Mouse (Mus musculus) intestine, embryonic 15.5 days (tissue): ENCODE measurements around the gene Dlgap4. TPM values are rescaled to one million over a fixed set of nuclear protein-coding genes. Genes with fewer than 3 reads are reported as not detected.

Experiments used
- ATAC-seq: fragments of 200-750 bp; cut with Nextera tagmentation; 2 replicates; pipeline ENCODE4 v1.8.0; 2017; ENCODE audit warnings: moderate TSS enrichment, moderate library complexity
- H3K27ac ChIP-seq: fragments of 300-500 bp; sonication (generic); 2 replicates; pipeline ENCODE4 v1.5.1; 2015; ENCODE audit warnings: mild to moderate bottlenecking, inconsistent platforms
- H3K27me3 ChIP-seq: fragments of 300-500 bp; sonication (generic); replicated peaks from 2 replicates; pipeline ENCODE4 v1.6.1; 2015; ENCODE audit warnings: inconsistent platforms
- H3K36me3 ChIP-seq: fragments of 300-500 bp; sonication (generic); 2 replicates; pipeline ENCODE4 v1.6.1; 2015; ENCODE audit warnings: inconsistent platforms
- H3K4me1 ChIP-seq: fragments of 300-500 bp; sonication (generic); replicated peaks from 2 replicates; pipeline ENCODE4 v1.6.1; 2015; ENCODE audit warnings: inconsistent platforms
- H3K4me2 ChIP-seq: fragments of 300-500 bp; sonication (generic); replicated peaks from 2 replicates; pipeline ENCODE4 v1.6.1; 2015; ENCODE audit warnings: mild to moderate bottlenecking, inconsistent platforms
- H3K4me3 ChIP-seq: fragments of 300-500 bp; sonication (generic); replicated peaks from 2 replicates; pipeline ENCODE4 v1.5.1; 2015; ENCODE audit warnings: inconsistent platforms
- H3K9ac ChIP-seq: fragments of 300-500 bp; sonication (generic); 2 replicates; pipeline ENCODE4 v1.6.1; 2015; ENCODE audit warnings: inconsistent platforms
- H3K9me3 ChIP-seq: fragments of 300-500 bp; sonication (generic); 2 replicates; pipeline ENCODE4 v1.6.1; 2016; ENCODE audit warnings: inconsistent platforms
- WGBS: fragments of 180-500 bp; shearing (Covaris S2); methylation state at CpG from one replicate; pipeline ENCODE4 v1.1.7; 2015; 5-methylcytosine and 5-hydroxymethylcytosine counted together
- polyA plus RNA-seq: library from polyadenylated mRNA; unstranded; fragments of >200 nt; fragmentation: Nextera tagmentation; extraction: Ambion mirVana; gene quantifications from 2 replicates; pipeline ENCODE4 v1.2.1, GENCODE M21; 2015

Gene Dlgap4
- polyA plus RNA-seq, 1 experiment from 2014 or later, result 54.3 TPM

DNA sequence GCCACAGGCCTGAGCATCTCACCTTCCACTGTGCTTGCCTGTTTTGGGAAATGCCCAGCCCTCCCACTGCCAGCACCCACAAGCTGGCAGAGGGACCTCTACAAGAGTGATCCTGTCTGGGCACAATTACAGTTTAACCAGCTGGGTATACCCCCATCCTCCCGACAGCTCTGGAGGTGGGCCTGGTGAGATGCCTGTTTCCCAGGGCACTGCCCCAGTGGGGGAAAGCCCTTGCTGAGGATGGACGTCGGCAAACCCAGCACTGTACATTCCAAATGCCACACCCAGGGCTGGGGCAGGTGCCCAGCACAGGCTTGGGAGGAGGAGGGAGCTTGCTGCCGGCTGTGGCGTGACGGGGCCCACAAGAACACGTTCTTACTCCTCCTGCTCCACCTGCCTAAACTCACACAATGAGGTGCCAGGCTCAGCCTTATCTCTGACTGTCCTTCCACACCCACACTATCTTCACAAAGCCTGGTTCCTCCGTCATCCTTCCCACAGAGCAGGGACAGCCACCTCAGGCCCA, 51.6 kb downstream of the Dlgap4 start:
- no peaks in the 10 kb centered on the region for H3K36me3 ChIP-seq
- H3K27ac ChIP-seq, result no peak overlapping the region
- no peak for ATAC-seq
- H3K9me3 ChIP-seq, result no peaks in the 10 kb centered on the region
- no peak overlapping the region for H3K4me2 ChIP-seq
- WGBS, result 61% methylated on average over 8 of the region's 8 CpGs
- no peaks in the 10 kb centered on the region for H3K4me1 ChIP-seq
- no peaks in the 10 kb centered on the region for H3K27me3 ChIP-seq
- no peak overlapping the region for H3K4me3 ChIP-seq
- H3K9ac ChIP-seq, result no peak overlapping the region

DNA sequence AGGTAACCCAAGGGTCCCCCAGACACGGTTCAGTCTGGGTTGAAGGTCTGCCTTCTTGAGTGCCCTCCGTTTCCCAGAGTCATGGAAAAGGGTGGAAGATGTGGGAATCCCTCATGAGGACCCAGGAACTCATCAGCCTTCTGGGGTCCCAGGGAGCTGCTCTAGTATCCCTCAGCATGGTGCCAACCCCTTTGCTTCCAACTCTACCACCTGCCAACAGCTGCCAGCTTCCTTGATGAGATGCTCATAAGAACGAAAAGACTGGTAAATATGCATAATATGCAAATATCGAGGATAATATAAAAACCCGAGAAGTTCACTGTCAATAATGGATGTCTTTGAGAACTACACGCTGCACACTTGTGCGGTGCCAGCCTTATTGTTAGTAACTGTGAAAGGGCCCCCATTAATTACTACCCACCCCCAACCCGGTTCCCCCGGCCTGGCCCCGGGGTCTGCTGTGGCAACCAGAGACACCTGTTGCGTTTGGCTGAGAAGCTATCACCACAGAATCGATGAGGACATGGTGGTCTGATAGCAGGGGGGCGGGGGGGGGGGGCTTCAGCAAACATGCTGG, 52.2 kb downstream of the Dlgap4 start:
- no peaks in the 10 kb centered on the region for H3K27me3 ChIP-seq

DNA sequence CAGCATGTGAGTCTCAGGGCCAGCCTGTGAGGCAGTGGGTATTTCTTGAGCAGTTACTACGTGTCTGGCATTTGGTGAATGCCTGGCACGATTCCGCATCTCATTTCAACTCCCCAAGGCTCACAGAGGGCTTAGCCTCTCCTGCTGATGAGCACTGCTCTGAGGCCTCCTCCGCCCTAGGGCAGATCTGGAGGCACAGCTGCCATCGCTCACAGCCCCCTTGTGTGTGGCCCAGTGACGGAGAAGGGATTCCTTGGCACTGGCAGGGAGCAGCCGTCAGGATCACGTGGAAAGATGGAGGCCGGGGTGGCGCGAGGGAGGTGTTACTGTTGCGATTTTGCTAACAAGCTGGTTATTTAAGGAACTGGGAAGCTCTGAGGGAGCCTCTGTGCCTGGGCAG, 52.7 kb downstream of the Dlgap4 start:
- no peak overlapping the region for H3K4me2 ChIP-seq
- no peaks in the 10 kb centered on the region for H3K27me3 ChIP-seq
- 51% methylated on average over 12 of the region's 12 CpGs for WGBS
- no peaks in the 10 kb centered on the region for H3K9me3 ChIP-seq
- H3K36me3 ChIP-seq, result no peaks in the 10 kb centered on the region
- no peak for ATAC-seq
- no peak overlapping the region for H3K27ac ChIP-seq
- no peak overlapping the region for H3K4me3 ChIP-seq
- no peaks in the 10 kb centered on the region for H3K4me1 ChIP-seq
- H3K9ac ChIP-seq, result no peak overlapping the region

More for the DNA sequence above, 52.2 kb downstream of the Dlgap4 start:
- H3K36me3 ChIP-seq, result no peaks in the 10 kb centered on the region
- no peak overlapping the region for H3K9ac ChIP-seq
- H3K4me2 ChIP-seq, result no peak overlapping the region
- 85% methylated on average over 13 of the region's 13 CpGs for WGBS
- no peak overlapping the region for H3K27ac ChIP-seq
- H3K4me3 ChIP-seq, result no peak overlapping the region
- H3K9me3 ChIP-seq, result no peaks in the 10 kb centered on the region
- H3K4me1 ChIP-seq, result no peaks in the 10 kb centered on the region
- no peak for ATAC-seq

DNA sequence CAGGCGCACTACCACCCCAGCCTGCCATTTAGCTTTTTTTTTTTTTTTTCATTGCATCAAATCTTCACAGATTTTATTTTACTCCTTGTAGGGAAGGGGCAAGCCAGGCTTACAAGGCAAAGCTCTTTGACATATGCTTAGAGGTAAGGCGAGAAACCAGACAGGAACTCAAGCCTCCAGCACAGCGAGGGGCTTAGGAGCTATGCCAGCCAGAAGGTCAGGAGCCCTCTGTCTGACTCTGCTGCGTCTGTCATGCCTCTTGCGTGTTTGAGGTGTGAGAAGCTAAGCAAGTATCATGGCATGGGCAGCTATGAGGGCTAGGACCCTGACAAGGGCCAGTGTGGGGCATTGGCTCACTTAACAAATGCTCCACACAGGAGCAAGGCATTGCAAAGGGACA, 53.8 kb downstream of the Dlgap4 start:
- Histone ChIP-seq H3K4me1 (no peaks in the 10 kb centered on the region), H3K27ac (no peak overlapping the region), H3K27me3 (no peaks in the 10 kb centered on the region), H3K4me3 (no peak overlapping the region), H3K36me3 (no peaks in the 10 kb centered on the region), H3K9me3 (no peaks in the 10 kb centered on the region), H3K9ac (no peak overlapping the region), H3K4me2 (no peak overlapping the region)
- WGBS, result 78% methylated on average over 5 of the region's 5 CpGs
- ATAC-seq, result no peak

- Histone ChIP-seq H3K4me1 (no peaks in the 10 kb centered on the region), H3K27me3 (no peaks in the 10 kb centered on the region), H3K4me3 (no peak overlapping the region), H3K36me3 (no peaks in the 10 kb centered on the region), H3K4me2 (no peak overlapping the region), H3K9ac (no peak overlapping the region), H3K9me3 (no peaks in the 10 kb centered on the region), H3K27ac (no peak overlapping the region)
- ATAC-seq, result no peak
- WGBS, result 86% methylated on average over 6 of the region's 6 CpGs
Observed at GRCm38 (mm10) chr2:156668625-156669024, 55.1 kb downstream of the Dlgap4 start.

DNA sequence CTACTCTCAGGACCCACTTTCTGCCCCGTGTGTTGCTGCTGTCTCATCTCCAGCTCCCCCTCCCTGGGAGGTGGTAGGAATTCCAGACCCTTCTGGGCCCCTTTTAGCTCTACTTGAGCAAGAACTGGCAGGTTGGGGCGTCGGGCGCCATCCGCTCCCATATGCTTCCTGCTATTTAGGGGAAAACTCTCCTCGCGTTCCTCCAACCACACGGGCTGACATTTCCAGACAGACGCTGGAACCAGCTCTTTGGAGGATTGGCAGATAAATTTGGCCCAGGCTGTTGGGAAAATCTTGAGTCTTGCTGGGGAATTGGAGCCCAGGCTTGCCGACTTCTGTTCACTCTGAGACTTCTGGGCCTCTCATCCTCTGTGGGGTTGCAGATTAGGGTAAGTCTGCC, 59.8 kb downstream of the Dlgap4 start:
- no peaks in the 10 kb centered on the region for H3K36me3 ChIP-seq
- WGBS, result 81% methylated on average over 10 of the region's 10 CpGs
- no peak overlapping the region for H3K4me3 ChIP-seq
- no peak overlapping the region for H3K27ac ChIP-seq
- no peaks in the 10 kb centered on the region for H3K27me3 ChIP-seq
- no peaks in the 10 kb centered on the region for H3K4me1 ChIP-seq
- H3K9ac ChIP-seq, result no peak overlapping the region
- H3K4me2 ChIP-seq, result no peak overlapping the region
- no peaks in the 10 kb centered on the region for H3K9me3 ChIP-seq
- no peak for ATAC-seq

DNA sequence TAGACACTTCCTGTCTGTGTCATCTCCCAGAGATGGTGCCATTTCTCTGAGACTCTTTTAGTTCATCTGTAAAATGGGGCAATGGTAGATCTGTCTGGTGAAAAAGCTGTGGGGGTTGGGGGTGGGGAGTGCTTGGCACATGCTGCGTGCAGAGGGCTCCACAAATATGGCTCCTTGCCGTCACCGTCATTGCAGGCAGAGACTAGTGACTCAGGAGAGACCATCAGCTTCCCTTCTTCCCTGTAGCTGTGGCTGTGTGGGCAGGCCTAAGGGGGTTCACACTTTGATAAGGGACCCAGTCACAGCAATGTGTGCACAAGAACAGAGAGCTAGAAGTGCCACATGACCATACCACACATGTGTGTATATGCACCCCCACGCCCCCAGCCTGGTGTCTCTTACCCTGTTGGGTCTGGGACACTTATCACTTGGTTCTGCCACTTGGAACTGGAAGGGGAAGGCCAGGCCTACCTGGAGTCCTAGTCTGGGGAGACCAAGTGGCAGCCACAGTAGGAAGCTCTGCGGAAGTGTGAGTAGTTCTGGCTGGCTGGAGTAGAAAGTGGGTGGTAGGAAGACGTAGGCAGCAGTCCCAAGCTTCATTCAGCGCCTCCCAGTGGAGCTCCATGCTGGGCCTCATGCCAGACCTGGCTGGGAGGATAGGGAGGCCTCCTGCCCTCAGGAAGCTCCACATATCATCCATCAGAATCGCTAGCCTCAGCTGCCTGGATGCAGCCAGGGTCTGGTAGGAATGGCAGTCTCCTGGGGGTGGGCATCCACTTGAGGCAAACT, 60.6 kb downstream of the Dlgap4 start:
- ATAC-seq, result no peak
- no peaks in the 10 kb centered on the region for H3K27me3 ChIP-seq
- no peak overlapping the region for H3K4me3 ChIP-seq
- no peak overlapping the region for H3K27ac ChIP-seq
- no peaks in the 10 kb centered on the region for H3K36me3 ChIP-seq
- no peak overlapping the region for H3K9ac ChIP-seq
- H3K4me2 ChIP-seq, result no peak overlapping the region
- H3K4me1 ChIP-seq, result no peaks in the 10 kb centered on the region
- 73% methylated on average over 8 of the region's 8 CpGs for WGBS
- no peaks in the 10 kb centered on the region for H3K9me3 ChIP-seq

DNA sequence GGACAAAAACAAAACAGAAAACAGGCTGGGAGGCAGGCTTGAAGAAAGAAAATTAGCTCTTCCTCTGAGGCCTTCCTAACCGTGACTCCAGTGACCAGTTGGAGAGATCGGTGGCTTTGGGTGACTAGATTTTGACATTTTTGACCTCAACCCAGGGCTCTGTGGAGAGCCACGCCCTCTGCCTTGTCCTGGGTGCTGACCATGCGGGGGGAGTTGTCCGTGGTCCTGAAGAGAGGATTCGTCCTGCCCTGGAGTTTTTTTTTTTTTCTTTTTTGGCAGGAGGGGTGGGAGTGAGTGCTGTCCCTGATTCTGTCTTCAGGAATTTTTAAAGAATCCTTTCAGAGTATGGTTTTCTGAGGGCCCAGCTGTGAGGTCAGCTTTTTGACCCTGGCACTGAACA, 63.4 kb downstream of the Dlgap4 start:
- Histone ChIP-seq H3K4me1 (no peaks in the 10 kb centered on the region), H3K36me3 (no peaks in the 10 kb centered on the region), H3K27me3 (no peaks in the 10 kb centered on the region), H3K9me3 (no peaks in the 10 kb centered on the region), H3K9ac (no peak overlapping the region), H3K4me2 (no peak overlapping the region), H3K27ac (no peak overlapping the region), H3K4me3 (no peak overlapping the region)
- ATAC-seq, result no peak
- WGBS, result 9% methylated on average over 6 of the region's 6 CpGs

- H3K27ac ChIP-seq, result no peak overlapping the region
- no peaks in the 10 kb centered on the region for H3K36me3 ChIP-seq
- no peak overlapping the region for H3K4me3 ChIP-seq
- no peak overlapping the region for H3K4me2 ChIP-seq
- ATAC-seq, result no peak
- no peaks in the 10 kb centered on the region for H3K27me3 ChIP-seq
- no peaks in the 10 kb centered on the region for H3K9me3 ChIP-seq
- WGBS, result 80% methylated on average over 4 of the region's 4 CpGs
- no peak overlapping the region for H3K9ac ChIP-seq
- no peaks in the 10 kb centered on the region for H3K4me1 ChIP-seq
Observed at GRCm38 (mm10) chr2:156678112-156678511, 64.6 kb downstream of the Dlgap4 start.

- no peaks in the 10 kb centered on the region for H3K4me1 ChIP-seq
- H3K27ac ChIP-seq, result no peak overlapping the region
- no peak overlapping the region for H3K4me3 ChIP-seq
- no peak for ATAC-seq
- H3K36me3 ChIP-seq, result no peaks in the 10 kb centered on the region
- no peaks in the 10 kb centered on the region for H3K27me3 ChIP-seq
- no peaks in the 10 kb centered on the region for H3K9me3 ChIP-seq
- no peak overlapping the region for H3K4me2 ChIP-seq
- no peak overlapping the region for H3K9ac ChIP-seq
- 40% methylated on average over 12 of the region's 12 CpGs for WGBS
Observed at GRCm38 (mm10) chr2:156682965-156683364, 69.5 kb downstream of the Dlgap4 start.

DNA sequence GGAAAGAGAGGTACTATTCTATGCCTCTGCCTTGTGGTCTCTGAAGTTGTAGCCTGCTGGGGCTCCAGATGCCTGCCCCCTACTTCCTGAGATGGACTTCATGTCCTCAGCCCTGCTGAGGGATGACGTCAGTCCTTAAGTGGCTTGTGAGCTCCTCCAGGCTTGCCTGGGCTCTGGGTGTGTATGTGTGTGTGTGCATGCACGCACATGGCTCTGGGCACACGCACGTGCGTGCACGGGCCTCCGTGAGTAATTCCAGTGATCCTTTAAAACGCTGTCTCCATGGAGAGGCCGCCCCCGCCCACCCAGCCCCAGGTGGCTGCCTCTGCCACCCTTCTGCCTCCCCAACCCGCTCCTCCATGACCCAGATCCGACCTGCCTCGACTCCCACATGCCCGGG, 72.5 kb downstream of the Dlgap4 start:
- no peak for ATAC-seq
- Histone ChIP-seq H3K36me3 (no peaks in the 10 kb centered on the region), H3K4me3 (no peak overlapping the region), H3K9ac (no peak overlapping the region), H3K27ac (no peak overlapping the region), H3K9me3 (no peaks in the 10 kb centered on the region), H3K4me2 (no peak overlapping the region), H3K27me3 (no peaks in the 10 kb centered on the region; the same call in 1 of the 2 replicates), H3K4me1 (no peaks in the 10 kb centered on the region)
- 78% methylated on average over 14 of the region's 14 CpGs for WGBS

GRCm38 (mm10) chr2:156686754-156687153, 73.2 kb downstream of the Dlgap4 start:
- no peak overlapping the region for H3K4me2 ChIP-seq
- H3K27ac ChIP-seq, result no peak overlapping the region
- no peak for ATAC-seq
- no peaks in the 10 kb centered on the region for H3K4me1 ChIP-seq
- no peak overlapping the region for H3K9ac ChIP-seq
- 71% methylated on average over 4 of the region's 4 CpGs for WGBS
- no peak overlapping the region for H3K4me3 ChIP-seq
- no peaks in the 10 kb centered on the region for H3K36me3 ChIP-seq
- H3K9me3 ChIP-seq, result no peaks in the 10 kb centered on the region
- no peaks in the 10 kb centered on the region; the same call in 1 of the 2 replicates for H3K27me3 ChIP-seq

GRCm38 (mm10) chr2:156688604-156689003, 75.1 kb downstream of the Dlgap4 start:
- Histone ChIP-seq H3K4me3 (no peak overlapping the region), H3K4me2 (no peak overlapping the region), H3K27me3 (no peaks in the 10 kb centered on the region; the same call in 1 of the 2 replicates), H3K4me1 (no peaks in the 10 kb centered on the region), H3K9ac (no peak overlapping the region), H3K27ac (no peak overlapping the region), H3K36me3 (no peaks in the 10 kb centered on the region), H3K9me3 (no peaks in the 10 kb centered on the region)
- 15% methylated on average over 14 of the region's 14 CpGs for WGBS
- no peak for ATAC-seq
